Comparison of ENCODE assay signal across 19 mouse cellular contexts in the genomic region with DNA sequence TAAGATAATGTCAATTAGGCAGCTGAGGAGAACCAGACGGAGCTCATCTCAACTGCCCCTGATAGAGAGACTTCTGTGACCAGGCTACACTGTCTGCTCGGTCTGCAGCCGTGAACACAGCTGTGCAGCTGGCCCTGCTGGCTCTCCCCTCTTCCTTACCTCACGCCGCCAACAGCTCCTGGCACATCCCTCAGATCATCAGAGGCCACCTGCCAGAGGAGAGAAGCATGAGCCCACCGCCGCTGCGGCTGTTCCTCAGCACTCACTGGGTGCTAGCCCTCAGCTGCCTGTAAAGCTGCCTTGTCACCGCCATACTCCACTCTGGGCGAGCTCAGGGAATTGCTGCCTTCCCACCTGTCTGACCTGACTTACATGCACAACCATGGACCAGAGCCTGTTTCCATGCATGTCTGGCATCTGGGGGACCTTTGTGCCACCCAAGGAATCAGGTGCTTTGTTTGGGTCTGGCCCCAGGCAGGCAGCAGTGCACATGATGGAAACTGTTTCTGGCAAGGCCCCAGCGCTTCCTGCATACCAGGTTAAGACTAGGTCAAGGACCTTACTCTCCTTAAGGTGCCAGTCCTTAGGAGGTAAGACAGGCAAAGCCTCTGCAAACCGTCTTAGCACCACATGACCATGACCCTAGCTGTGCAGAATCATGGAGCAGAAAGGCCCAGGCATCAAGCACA. TPM values are rescaled to one million over a fixed set of nuclear protein-coding genes. Genes with fewer than 3 reads are reported as not detected.
DNase-seq lines count a peak whose midpoint lies in the region; ATAC-seq and TF ChIP-seq lines count a peak whose summit lies in the region.
"Had no signal": no experiment of that assay in that cellular context is flagged by ENCODE, and none has a peak within 500 bp of the region (broad histone marks: within the 10 kb centered on the region; RNA-seq: fewer than 3 reads in every experiment).

No protein-coding gene starts in this region.

- TF ChIP-seq CTCF in forebrain, postnatal 0 days (IDR thresholded peaks at IDR 0.05; ENCODE audit: low read depth): no peak
- no peak for TF ChIP-seq CTCF in bone marrow, adult 2 months (IDR thresholded peaks at IDR 0.05; ENCODE audit: control insufficient read depth, insufficient read depth, low read length)

- no peaks in the 10 kb centered on the region for H3K4me1 ChIP-seq in forebrain, postnatal 0 days (ENCODE audit: insufficient read depth)
- no peaks in the 10 kb centered on the region for H3K4me1 ChIP-seq in forebrain, embryonic 16.5 days (replicated peaks; ENCODE audit: control insufficient read depth, insufficient read depth, low read length)
- peaks cover 7% of the 10 kb centered on the region; the same call in 1 of the 2 replicates for H3K4me1 ChIP-seq in kidney, embryonic 15.5 days
- peaks cover 6% of the 10 kb centered on the region; the same call in 1 of the 2 replicates for H3K4me1 ChIP-seq in bone marrow, adult 2 months (ENCODE audit: control insufficient read depth, insufficient read depth, low read length)
- H3K4me1 ChIP-seq: forebrain, embryonic 10.5 days; hindbrain, embryonic 15.5 days; limb, embryonic 12.5 days; neural tube, embryonic 12.5 days had no signal

- H3K27ac ChIP-seq in forebrain, postnatal 0 days (ENCODE audit: low read depth, low read length): no peak overlapping the region
- H3K27ac ChIP-seq in forebrain, embryonic 16.5 days (ENCODE audit: low read length): no peak overlapping the region
- H3K27ac ChIP-seq in kidney, embryonic 15.5 days: no peak overlapping the region
- H3K27ac ChIP-seq in bone marrow, adult 2 months (ENCODE audit: control insufficient read depth, insufficient read depth, low read depth, low read length, poor library complexity): no peak overlapping the region
- H3K27ac ChIP-seq: forebrain, embryonic 10.5 days; heart, embryonic 15.5 days; hindbrain, embryonic 15.5 days; limb, embryonic 12.5 days; neural tube, embryonic 12.5 days had no signal

- no peaks in the 10 kb centered on the region for H3K27me3 ChIP-seq in forebrain, postnatal 0 days (ENCODE audit: insufficient read depth, low read length)
- no peaks in the 10 kb centered on the region for H3K27me3 ChIP-seq in forebrain, embryonic 16.5 days (replicated peaks; ENCODE audit: control insufficient read depth, insufficient read depth, low read length)
- no peaks in the 10 kb centered on the region for H3K27me3 ChIP-seq in kidney, embryonic 15.5 days
- H3K27me3 ChIP-seq: heart, embryonic 15.5 days; hindbrain, embryonic 15.5 days; limb, embryonic 12.5 days; neural tube, embryonic 12.5 days had no signal

- 86% methylated on average over 12 of the region's 12 CpGs for WGBS in forebrain, postnatal 0 days
- WGBS in forebrain, embryonic 16.5 days: 85% methylated on average over 12 of the region's 12 CpGs
- WGBS in kidney, embryonic 15.5 days: 93% methylated on average over 12 of the region's 12 CpGs
- 86% methylated on average over 12 of the region's 12 CpGs for WGBS in bone marrow, adult 2 months

- ATAC-seq in forebrain, postnatal 0 days: peak; percentile 45
- no peak for ATAC-seq in forebrain, embryonic 16.5 days
- ATAC-seq in kidney, embryonic 15.5 days (replicated peaks; ENCODE audit: low FRiP score): no peak
- ATAC-seq: midbrain, embryonic 16.5 days had no signal

- no peak for DNase-seq in forebrain, postnatal 0 days
- peak; percentile 68 for DNase-seq in kidney, adult 18-20 months
- peak; percentile 69 for DNase-seq in kidney, postnatal 10 days
- no peak for DNase-seq in adrenal gland, postnatal 14 days
- no peak for DNase-seq in layer of hippocampus, postnatal 25 days (ENCODE audit: extremely low spot score in 1 of 2, low spot score in 1 of 2)
- DNase-seq: cerebellum, adult 11 months; lung, adult 2 months; right cerebral cortex, postnatal 25 days had no signal

- no peaks in the 10 kb centered on the region for H3K9me3 ChIP-seq in forebrain, postnatal 0 days (ENCODE audit: low read length)
- H3K9me3 ChIP-seq in forebrain, embryonic 16.5 days (ENCODE audit: control insufficient read depth, low read length): no peaks in the 10 kb centered on the region
- H3K9me3 ChIP-seq in kidney, embryonic 15.5 days (replicated peaks): no peaks in the 10 kb centered on the region
- H3K9me3 ChIP-seq: forebrain, embryonic 10.5 days; heart, embryonic 15.5 days; hindbrain, embryonic 15.5 days; limb, embryonic 12.5 days; neural tube, embryonic 12.5 days had no signal

- no peak overlapping the region for H3K4me2 ChIP-seq in forebrain, postnatal 0 days (ENCODE audit: low read depth)
- H3K4me2 ChIP-seq in forebrain, embryonic 16.5 days (ENCODE audit: low read length): no peak overlapping the region
- H3K4me2 ChIP-seq in kidney, embryonic 15.5 days: no peak overlapping the region
- H3K4me2 ChIP-seq: heart, embryonic 15.5 days; hindbrain, embryonic 15.5 days; limb, embryonic 12.5 days; neural tube, embryonic 12.5 days had no signal

- H3K9ac ChIP-seq in forebrain, postnatal 0 days: no peak overlapping the region
- H3K9ac ChIP-seq in forebrain, embryonic 16.5 days (replicated peaks; ENCODE audit: low read depth, low read length): no peak overlapping the region
- no peak overlapping the region for H3K9ac ChIP-seq in kidney, embryonic 15.5 days
- H3K9ac ChIP-seq: heart, embryonic 15.5 days; hindbrain, embryonic 15.5 days; limb, embryonic 12.5 days; neural tube, embryonic 12.5 days had no signal

- peaks cover 97% of the 10 kb centered on the region for H3K36me3 ChIP-seq in forebrain, postnatal 0 days (ENCODE audit: insufficient read depth)
- H3K36me3 ChIP-seq in forebrain, embryonic 16.5 days (ENCODE audit: control insufficient read depth, insufficient read depth): peaks cover 75% of the 10 kb centered on the region
- peaks cover 99% of the 10 kb centered on the region for H3K36me3 ChIP-seq in kidney, embryonic 15.5 days

- TF ChIP-seq POLR2A in bone marrow, adult 2 months (IDR thresholded peaks at IDR 0.05; ENCODE audit: borderline replicate concordance, control insufficient read depth, low read depth, low read length): 0 out of 2 replicates have a peak, but pooled peaks have one; percentile 17

- H3K4me3 ChIP-seq in forebrain, postnatal 0 days (ENCODE audit: low read depth, low read length): no peak overlapping the region
- H3K4me3 ChIP-seq in forebrain, embryonic 16.5 days (replicated peaks; ENCODE audit: low read length): no peak overlapping the region
- no peak overlapping the region for H3K4me3 ChIP-seq in kidney, embryonic 15.5 days (replicated peaks)
- no peak overlapping the region for H3K4me3 ChIP-seq in bone marrow, adult 2 months (replicated peaks; ENCODE audit: control insufficient read depth, low read depth, low read length)
- H3K4me3 ChIP-seq: forebrain, embryonic 10.5 days; heart, embryonic 15.5 days; hindbrain, embryonic 15.5 days; limb, embryonic 12.5 days; neural tube, embryonic 12.5 days had no signal

RNA-seq across cellular contexts. Expression of a gene that starts 11.4 kb away (rescaled TPM):
- 21.9 and 23.3 TPM in 2 replicates for total RNA-seq in forebrain, postnatal 0 days (2014; rRNA removed)
- 7.7 and 11.4 TPM in 2 replicates for polyA plus RNA-seq in forebrain, postnatal 0 days (2015; fragmentation: Nextera tagmentation; extraction: Ambion mirVana)
- 13.0 and 13.9 TPM in 2 replicates for polyA plus RNA-seq in forebrain, embryonic 16.5 days (2015; fragmentation: Nextera tagmentation; extraction: Ambion mirVana)
- polyA plus RNA-seq in kidney, embryonic 15.5 days (2015; fragmentation: Nextera tagmentation; extraction: Ambion mirVana): 32.6 and 40.6 TPM in 2 replicates
- polyA plus RNA-seq in bone marrow, adult 2 months (2011; ENCODE audit: insufficient read depth, insufficient read length, low replicate concordance, missing spikeins): 56.3 and 73.4 TPM in 2 replicates
- 74.4 and 78.6 TPM in 2 replicates for total RNA-seq in adrenal gland, postnatal 14 days (2021)
- 10 to 100 TPM; 13.9 to 17.5 TPM for total RNA-seq in layer of hippocampus, postnatal 25 days (2021)
- total RNA-seq: common myeloid progenitor, adult 5-6 weeks had no signal

RNA-seq across cellular contexts. Expression of a gene that starts 28.3 kb away (rescaled TPM):
- total RNA-seq in forebrain, postnatal 0 days (2014; rRNA removed): 1.2 and 2.4 TPM in 2 replicates
- 2.4 and 3.0 TPM in 2 replicates for polyA plus RNA-seq in forebrain, postnatal 0 days (2015; fragmentation: Nextera tagmentation; extraction: Ambion mirVana)
- polyA plus RNA-seq in forebrain, embryonic 16.5 days (2015; fragmentation: Nextera tagmentation; extraction: Ambion mirVana): 1.5 and 2.5 TPM in 2 replicates
- polyA plus RNA-seq in kidney, embryonic 15.5 days (2015; fragmentation: Nextera tagmentation; extraction: Ambion mirVana): 19.5 and 33.2 TPM in 2 replicates
- polyA plus RNA-seq in bone marrow, adult 2 months (2011; ENCODE audit: insufficient read depth, insufficient read length, low replicate concordance, missing spikeins): 4.2 TPM in 1 of 2 replicates, not detected in the other
- 0.67 and 1.3 TPM in 2 replicates for total RNA-seq in adrenal gland, postnatal 14 days (2021)
- total RNA-seq in layer of hippocampus, postnatal 25 days (2021): 1 to 10 TPM; 2.2 to 3.1 TPM
- total RNA-seq: common myeloid progenitor, adult 5-6 weeks had no signal

RNA-seq across cellular contexts. Expression of a gene that starts 36.9 kb away (rescaled TPM):
- 211 and 300 TPM in 2 replicates for total RNA-seq in forebrain, postnatal 0 days (2014; rRNA removed)
- polyA plus RNA-seq in forebrain, postnatal 0 days (2015; fragmentation: Nextera tagmentation; extraction: Ambion mirVana): 148 and 199 TPM in 2 replicates
- polyA plus RNA-seq in forebrain, embryonic 16.5 days (2015; fragmentation: Nextera tagmentation; extraction: Ambion mirVana): 359 and 389 TPM in 2 replicates
- 351 and 428 TPM in 2 replicates for polyA plus RNA-seq in kidney, embryonic 15.5 days (2015; fragmentation: Nextera tagmentation; extraction: Ambion mirVana)
- polyA plus RNA-seq in bone marrow, adult 2 months (2011; ENCODE audit: insufficient read depth, insufficient read length, low replicate concordance, missing spikeins): 102 and 233 TPM in 2 replicates
- total RNA-seq in adrenal gland, postnatal 14 days (2021): 269 and 295 TPM in 2 replicates
- 100 to 1,000 TPM; 431 to 467 TPM for total RNA-seq in layer of hippocampus, postnatal 25 days (2021)

RNA-seq across cellular contexts. Expression of a gene that starts 37.8 kb away (rescaled TPM):
- total RNA-seq in forebrain, postnatal 0 days (2014; rRNA removed): 2.2 and 3.7 TPM in 2 replicates
- 0.23 and 0.31 TPM in 2 replicates for polyA plus RNA-seq in forebrain, postnatal 0 days (2015; fragmentation: Nextera tagmentation; extraction: Ambion mirVana)
- 0.62 TPM in 2 replicates for polyA plus RNA-seq in forebrain, embryonic 16.5 days (2015; fragmentation: Nextera tagmentation; extraction: Ambion mirVana)
- 3.7 and 3.8 TPM in 2 replicates for polyA plus RNA-seq in kidney, embryonic 15.5 days (2015; fragmentation: Nextera tagmentation; extraction: Ambion mirVana)
- polyA plus RNA-seq in bone marrow, adult 2 months (2011; ENCODE audit: insufficient read depth, insufficient read length, low replicate concordance, missing spikeins): 1.1 and 2.7 TPM in 2 replicates
- total RNA-seq in adrenal gland, postnatal 14 days (2021): 10.9 and 13.9 TPM in 2 replicates
- 1 to 10 TPM; 4.4 to 5.0 TPM for total RNA-seq in layer of hippocampus, postnatal 25 days (2021)
- total RNA-seq: common myeloid progenitor, adult 5-6 weeks; megakaryocyte, adult 5-6 weeks had no signal

RNA-seq across cellular contexts. Expression of a gene that starts 49.0 kb away (rescaled TPM):
- 65.8 and 80.3 TPM in 2 replicates for total RNA-seq in forebrain, postnatal 0 days (2014; rRNA removed)
- polyA plus RNA-seq in forebrain, postnatal 0 days (2015; fragmentation: Nextera tagmentation; extraction: Ambion mirVana): 104 and 107 TPM in 2 replicates
- 146 and 165 TPM in 2 replicates for polyA plus RNA-seq in forebrain, embryonic 16.5 days (2015; fragmentation: Nextera tagmentation; extraction: Ambion mirVana)
- polyA plus RNA-seq in kidney, embryonic 15.5 days (2015; fragmentation: Nextera tagmentation; extraction: Ambion mirVana): 373 and 384 TPM in 2 replicates
- polyA plus RNA-seq in bone marrow, adult 2 months (2011; ENCODE audit: insufficient read depth, insufficient read length, low replicate concordance, missing spikeins): 22.9 and 25.2 TPM in 2 replicates
- 48.5 and 57.7 TPM in 2 replicates for total RNA-seq in adrenal gland, postnatal 14 days (2021)
- total RNA-seq in layer of hippocampus, postnatal 25 days (2021): 10 to 100 TPM; 12.8 to 17.9 TPM

Comparison
In these comparisons a context has a peak if more than half of its experiments do, and no peak if none do; other contexts are left out.
1. DNase-seq: peak in kidney, adult 18-20 months (single experiment) and kidney, postnatal 10 days (single experiment); none in forebrain, postnatal 0 days (single experiment), adrenal gland, postnatal 14 days (single experiment) and layer of hippocampus, postnatal 25 days (0 of 2).